ENCODE assay signal across 25 mouse cellular contexts in genomic region chr6:40900287-40900686, GRCm38 (mm10). TPM values are rescaled to one million over a fixed set of nuclear protein-coding genes. Genes with fewer than 3 reads are reported as not detected.
"Had no signal": no experiment of that assay in that cellular context is flagged by ENCODE, and none has a peak within 500 bp of the region (broad histone marks: within the 10 kb centered on the region; RNA-seq: fewer than 3 reads in every experiment).

Prss58 (minus strand) TSS chr6:40900387.

- DNase-seq: retina, postnatal 1 day; right cerebral cortex, adult 18-20 months; right cerebral cortex, postnatal 14 days; right cerebral cortex, postnatal 25 days; right cerebral cortex, postnatal 4 days; spleen, adult 18-20 months; thymus, adult 18-20 months; thymus, adult 2 months; thymus, postnatal 14 days; thymus, postnatal 25 days; thymus, postnatal 36 days; thymus, postnatal 4 days had no signal

- H3K36me3 ChIP-seq: neural tube, embryonic 12.5 days; neural tube, embryonic 13.5 days; neural tube, embryonic 15.5 days; stomach, embryonic 15.5 days had no signal

- H3K27me3 ChIP-seq: neural tube, embryonic 12.5 days; neural tube, embryonic 13.5 days; neural tube, embryonic 15.5 days; stomach, embryonic 15.5 days had no signal

- H3K4me1 ChIP-seq: neural tube, embryonic 12.5 days; neural tube, embryonic 13.5 days; neural tube, embryonic 15.5 days; stomach, embryonic 15.5 days had no signal

- H3K4me3 ChIP-seq: neural tube, embryonic 12.5 days; neural tube, embryonic 13.5 days; neural tube, embryonic 15.5 days; stomach, embryonic 15.5 days had no signal

- H3K27ac ChIP-seq: neural tube, embryonic 12.5 days; neural tube, embryonic 13.5 days; neural tube, embryonic 15.5 days; stomach, embryonic 15.5 days; stomach, postnatal 0 days had no signal

RNA-seq across cellular contexts. Expression of gene Prss58, which starts in this region (rescaled TPM):
- polyA plus RNA-seq: neural tube, embryonic 11.5 days; neural tube, embryonic 12.5 days; neural tube, embryonic 13.5 days; neural tube, embryonic 14.5 days; neural tube, embryonic 15.5 days; small intestine, adult 2 months; spleen, adult 2 months; stomach, embryonic 14.5 days; stomach, embryonic 15.5 days; stomach, embryonic 16.5 days; stomach, postnatal 0 days; thymus, adult 2 months; thymus, postnatal 0 days; urinary bladder, adult 2 months had no signal
